Mouse (Mus musculus): ENCODE data around the gene Esam. TPM values are rescaled to one million over a fixed set of nuclear protein-coding genes. Genes with fewer than 3 reads are reported as not detected.

Gene Esam
- polyA plus RNA-seq, 1 experiment = not detected

GRCm38 (mm10) chr9:37586718-37587117 lies 58.8 kb downstream of the Esam start:
- Histone ChIP-seq H3K4me3 (ENCODE audit: insufficient read depth, low read depth, low read length) (no peak overlapping the region), H3K27ac (ENCODE audit: insufficient read depth, low read depth, low read length) (no peak overlapping the region), H3K4me1 (ENCODE audit: control insufficient read depth, insufficient read depth, low read length) (no peaks in the 10 kb centered on the region)
- 45% methylated on average over 4 of the region's 4 CpGs for WGBS
- TF ChIP-seq POLR2A (IDR thresholded peaks at IDR 0.05; ENCODE audit: insufficient read depth, low read depth, low read length) (no peak), CTCF (IDR thresholded peaks at IDR 0.05; ENCODE audit: insufficient read depth, low read depth, low read length) (no peak)

Other genes starting within 250 kb of the Esam start
- not detected in 2 replicates for gene Ccdc15, start 179.6 kb upstream of the Esam start, polyA plus RNA-seq (2012; ENCODE audit: insufficient read depth, insufficient read length, low replicate concordance, missing spikeins)
- not detected in 2 replicates for gene Hepacam, start 160.7 kb upstream of the Esam start, polyA plus RNA-seq (2012; ENCODE audit: insufficient read depth, insufficient read length, low replicate concordance, missing spikeins)
- gene Robo4, start 126.2 kb upstream of the Esam start, polyA plus RNA-seq (2012; ENCODE audit: insufficient read depth, insufficient read length, low replicate concordance, missing spikeins) = not detected in 2 replicates
- not detected in 2 replicates for gene Robo3, start 94.8 kb upstream of the Esam start, polyA plus RNA-seq (2012; ENCODE audit: insufficient read depth, insufficient read length, low replicate concordance, missing spikeins)
- gene Msantd2, start 38.8 kb upstream of the Esam start, polyA plus RNA-seq (2012; ENCODE audit: insufficient read depth, insufficient read length, low replicate concordance, missing spikeins) = not detected in 2 replicates
- gene Vsig2, start 11.2 kb downstream of the Esam start, polyA plus RNA-seq (2012; ENCODE audit: insufficient read depth, insufficient read length, low replicate concordance, missing spikeins) = not detected in 2 replicates
- gene Nrgn, start 24.8 kb downstream of the Esam start, polyA plus RNA-seq (2012; ENCODE audit: insufficient read depth, insufficient read length, low replicate concordance, missing spikeins) = 523 TPM in 1 of 2 replicates, not detected in the other
- not detected in 2 replicates for gene Siae, start 27.6 kb downstream of the Esam start, polyA plus RNA-seq (2012; ENCODE audit: insufficient read depth, insufficient read length, low replicate concordance, missing spikeins)
- gene Spa17, start 85.6 kb downstream of the Esam start, polyA plus RNA-seq (2012; ENCODE audit: insufficient read depth, insufficient read length, low replicate concordance, missing spikeins) = not detected in 2 replicates
- not detected in 2 replicates for gene Tbrg1, start 129.2 kb downstream of the Esam start, polyA plus RNA-seq (2012; ENCODE audit: insufficient read depth, insufficient read length, low replicate concordance, missing spikeins)
- not detected in 2 replicates for gene Panx3, start 141.2 kb downstream of the Esam start, polyA plus RNA-seq (2012; ENCODE audit: insufficient read depth, insufficient read length, low replicate concordance, missing spikeins)
- not detected in 2 replicates for gene Olfr160, start 188.2 kb downstream of the Esam start, polyA plus RNA-seq (2012; ENCODE audit: insufficient read depth, insufficient read length, low replicate concordance, missing spikeins)
- not detected in 2 replicates for gene Olfr874, start 217.0 kb downstream of the Esam start, polyA plus RNA-seq (2012; ENCODE audit: insufficient read depth, insufficient read length, low replicate concordance, missing spikeins)
- not detected in 2 replicates for gene Olfr875, start 243.8 kb downstream of the Esam start, polyA plus RNA-seq (2012; ENCODE audit: insufficient read depth, insufficient read length, low replicate concordance, missing spikeins)